Mouse (Mus musculus): ENCODE results near the gene Vmn1r209.
"Not testable (repeated sequence)": the region's sequence is repeated elsewhere in the genome, so short reads cannot be mapped to it uniquely, and the experiment has no call there.

The Vmn1r209 gene

DNA sequence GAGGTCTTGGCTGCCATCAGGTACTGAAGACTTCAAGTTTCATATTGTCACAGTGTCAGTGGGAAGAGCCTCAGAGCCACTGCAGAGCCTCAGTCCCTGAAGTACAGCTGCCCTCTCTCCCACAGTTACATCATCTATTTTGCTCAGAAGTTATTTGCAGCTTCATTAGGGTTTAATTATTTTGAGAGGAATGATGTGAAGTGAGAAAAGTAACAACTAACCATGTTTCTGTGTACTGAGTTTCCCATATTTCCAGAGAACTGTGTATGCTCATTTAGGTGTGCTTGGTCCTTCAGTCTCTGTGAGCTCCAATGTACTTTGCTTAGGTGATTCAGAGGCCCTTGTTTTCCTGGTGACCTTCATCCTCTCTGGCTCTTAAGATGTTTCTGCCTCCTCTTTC, at the start of gene Vmn1r209:
Gene Vmn1r209 (minus strand): TSS at position 101 of the 400 bp plus-strand sequence.
- not testable (repeated sequence) for ATAC-seq (ENCODE audit: low TSS enrichment)

- no peak for ATAC-seq (ENCODE audit: low TSS enrichment)
Observed at GRCm38 (mm10) chr13:22857461-22857860, 48.0 kb upstream of the Vmn1r209 start, which contains the start of gene Vmn1r211. Gene Vmn1r211, minus strand, starts transcription at chr13:22857561.

- ATAC-seq (ENCODE audit: low TSS enrichment): no peak
Observed at GRCm38 (mm10) chr13:22854760-22855159, 45.3 kb upstream of the Vmn1r209 start.

DNA sequence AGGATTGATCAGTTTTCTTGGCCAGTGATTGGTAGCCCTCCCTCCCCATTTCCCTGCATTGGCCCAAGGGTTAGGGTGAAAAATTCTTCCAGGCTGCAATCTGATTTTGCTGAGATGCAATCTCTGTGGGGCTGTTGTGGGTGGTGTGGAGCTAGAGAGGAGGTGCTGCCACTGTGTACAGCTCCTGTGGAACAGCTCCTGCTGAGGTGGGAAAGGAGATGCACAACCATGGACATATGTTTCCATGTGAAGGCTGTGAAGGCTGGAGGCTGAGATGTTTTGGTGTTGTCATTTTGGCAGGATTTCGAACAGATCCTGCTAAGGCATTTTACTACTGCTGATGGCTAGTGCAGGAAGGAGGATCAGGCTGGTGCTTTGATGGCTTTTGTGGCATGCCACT, 37.3 kb upstream of the Vmn1r209 start:
- ATAC-seq (ENCODE audit: low TSS enrichment): peak; percentile 92

GRCm38 (mm10) chr13:22844304-22844703, 34.8 kb upstream of the Vmn1r209 start:
- ATAC-seq (ENCODE audit: low TSS enrichment): not testable (repeated sequence)

- ATAC-seq (ENCODE audit: low TSS enrichment): no peak
Observed at GRCm38 (mm10) chr13:22831248-22831647, 21.8 kb upstream of the Vmn1r209 start, which contains the start of gene Vmn1r210. Gene Vmn1r210, minus strand, starts transcription at chr13:22831348.

- ATAC-seq (ENCODE audit: low TSS enrichment): not testable (repeated sequence)
Observed at GRCm38 (mm10) chr13:22829395-22829794, 19.9 kb upstream of the Vmn1r209 start.

DNA sequence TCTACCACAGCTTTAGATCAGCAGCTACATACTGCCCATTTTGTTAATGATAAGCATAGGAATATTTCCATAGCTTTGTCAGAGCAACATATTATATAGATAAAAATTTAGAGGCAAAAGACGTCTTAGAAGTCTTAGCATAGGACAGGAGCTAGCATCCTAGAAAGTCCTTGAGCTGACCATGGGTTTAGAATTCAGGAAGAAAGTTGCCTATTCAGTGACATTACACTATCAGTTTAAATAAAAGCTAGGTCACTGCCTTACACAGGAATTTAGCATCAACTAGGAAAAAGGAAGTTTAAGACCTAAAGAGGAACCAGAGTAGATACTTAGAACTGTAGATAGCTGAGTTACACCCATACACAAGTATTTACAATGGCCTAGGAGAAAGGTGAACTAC, 12.1 kb upstream of the Vmn1r209 start:
- ATAC-seq (ENCODE audit: low TSS enrichment): not testable (repeated sequence)

GRCm38 (mm10) chr13:22788096-22788495, 21.4 kb downstream of the Vmn1r209 start:
- ATAC-seq (ENCODE audit: low TSS enrichment): not testable (repeated sequence)

DNA sequence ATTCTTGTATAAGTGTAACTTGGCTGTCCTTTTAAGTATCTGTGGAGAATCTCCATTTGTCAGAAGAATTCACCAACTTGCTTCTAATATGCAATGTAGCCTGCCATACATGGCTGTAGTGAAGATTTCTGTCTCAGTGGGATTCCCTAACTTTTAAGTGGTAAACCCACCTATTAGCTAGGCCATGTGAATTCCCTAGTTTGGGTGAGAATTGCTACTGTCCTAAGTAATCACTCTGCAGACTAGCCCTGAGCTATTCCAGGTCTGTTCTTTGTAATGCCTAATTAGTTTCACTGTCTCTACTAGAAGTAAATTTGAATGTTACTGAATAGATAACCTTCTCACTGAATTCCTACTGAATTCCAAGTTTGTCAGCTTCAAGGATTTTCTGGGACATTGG, 25.3 kb downstream of the Vmn1r209 start:
- not testable (repeated sequence) for ATAC-seq (ENCODE audit: low TSS enrichment)

DNA sequence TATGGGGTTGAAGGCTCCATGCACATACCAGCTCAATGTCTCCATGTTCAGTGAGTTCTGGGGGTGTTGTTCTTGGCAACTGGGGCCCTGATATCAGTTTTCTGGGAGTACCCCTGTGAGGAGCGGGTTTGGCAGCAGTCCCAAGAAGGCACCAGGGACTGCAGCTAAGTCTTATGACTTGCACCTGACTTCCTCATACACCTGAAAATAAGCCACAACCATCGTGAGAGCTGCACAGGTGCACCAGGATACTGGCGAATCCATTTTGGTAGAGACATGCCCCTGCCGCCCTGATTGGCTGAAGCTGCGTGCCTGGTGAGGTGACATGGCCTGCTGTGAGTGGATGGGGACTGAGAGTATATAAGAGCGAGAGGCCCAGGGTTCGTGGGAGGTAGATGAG, 32.2 kb downstream of the Vmn1r209 start, which contains the start of gene Vmn1r208:
Gene Vmn1r208 (minus strand): TSS at position 101 of the 400 bp plus-strand sequence.
- not testable (repeated sequence) for ATAC-seq (ENCODE audit: low TSS enrichment)

DNA sequence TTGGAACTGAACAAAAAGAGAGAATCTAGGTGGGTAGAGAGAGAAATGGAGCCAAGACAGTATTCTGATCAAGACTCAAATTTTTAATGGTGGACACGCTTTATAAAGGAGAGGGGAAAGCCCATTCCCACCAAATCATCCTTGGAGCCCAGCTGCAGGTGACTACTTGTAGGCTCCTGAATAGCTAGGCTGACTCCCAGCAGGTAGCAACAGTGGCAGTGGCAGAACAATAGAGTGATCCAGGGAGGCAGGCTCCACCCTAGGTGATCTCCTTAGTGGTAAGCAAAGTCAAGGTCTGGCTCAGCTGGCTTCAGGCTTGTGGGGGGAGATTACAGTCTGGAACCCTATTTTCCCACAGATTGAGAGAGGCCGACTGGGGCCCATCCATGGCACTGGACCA, 37.9 kb downstream of the Vmn1r209 start:
- not testable (repeated sequence) for ATAC-seq (ENCODE audit: low TSS enrichment)

Measured in frontal cortex, adult (tissue).